Mouse (Mus musculus) lung, adult 2 months (tissue): ENCODE measurements around the gene Lrrc1.

Experiments
- CTCF ChIP-seq: fragments of 200-500 bp; IDR thresholded peaks from 2 replicates; pipeline ENCODE4 v1.5.1; 2011; ENCODE audit warnings: mild to moderate bottlenecking, low read length, control low read depth; ENCODE audit not compliant: insufficient read depth
- POLR2A ChIP-seq: fragments of 200-500 bp; IDR thresholded peaks from 2 replicates; pipeline ENCODE4 v1.6.1; 2011; ENCODE audit warnings: low read depth, mild to moderate bottlenecking, control low read depth, low read length, borderline replicate concordance; ENCODE audit errors: extremely low read depth

- TF ChIP-seq POLR2A (no peak), CTCF (no peak)
Measured at GRCm38 (mm10) chr9:77444876-77445275, 99.8 kb downstream of the Lrrc1 start.
